Mouse (Mus musculus): Measurements from ENCODE around the gene Il17rc. TPM values are rescaled to one million over a fixed set of nuclear protein-coding genes. Genes with fewer than 3 reads are reported as not detected.

Gene Il17rc
- polyA plus RNA-seq, 1 experiment = 3.7 TPM

GRCm38 (mm10) chr6:113492101-113492864 is 21.1 kb downstream of the Il17rc start:
- TF ChIP-seq POLR2A (IDR thresholded peaks at IDR 0.05; ENCODE audit: control insufficient read depth, low read depth, low read length) = no peak
- TF ChIP-seq CTCF (IDR thresholded peaks at IDR 0.05; ENCODE audit: control insufficient read depth, insufficient read depth, insufficient replicate concordance, low read depth, low read length) = no peak
- no peak overlapping the region for H3K27ac ChIP-seq (ENCODE audit: control insufficient read depth, insufficient read depth, low read depth, low read length)
- H3K27me3 ChIP-seq (ENCODE audit: control insufficient read depth, insufficient read depth, low read length) = no peaks in the 10 kb centered on the region; the same call in 1 of the 2 replicates
- no peak overlapping the region for H3K4me3 ChIP-seq (ENCODE audit: control insufficient read depth, low read depth, low read length)
- H3K36me3 ChIP-seq (ENCODE audit: control insufficient read depth, insufficient read depth, low read length) = no peaks in the 10 kb centered on the region
- peaks cover 21% of the 10 kb centered on the region for H3K4me1 ChIP-seq (ENCODE audit: control insufficient read depth, insufficient read depth, low read length)

GRCm38 (mm10) chr6:113494258-113494788 is 23.1 kb downstream of the Il17rc start:
- Histone ChIP-seq H3K36me3 (ENCODE audit: control insufficient read depth, insufficient read depth, low read length) (no peaks in the 10 kb centered on the region), H3K27ac (ENCODE audit: control insufficient read depth, insufficient read depth, low read depth, low read length) (no peak overlapping the region), H3K27me3 (ENCODE audit: control insufficient read depth, insufficient read depth, low read length) (no peaks in the 10 kb centered on the region; the same call in 1 of the 2 replicates), H3K4me1 (ENCODE audit: control insufficient read depth, insufficient read depth, low read length) (peaks cover 21% of the 10 kb centered on the region), H3K4me3 (ENCODE audit: control insufficient read depth, low read depth, low read length) (peak overlapping the region; percentile 82)
- TF ChIP-seq POLR2A (IDR thresholded peaks at IDR 0.05; ENCODE audit: control insufficient read depth, low read depth, low read length) (0 out of 2 replicates have a peak, but pooled peaks have one; percentile 35), CTCF (IDR thresholded peaks at IDR 0.05; ENCODE audit: control insufficient read depth, insufficient read depth, insufficient replicate concordance, low read depth, low read length) (peak; percentile 97)

GRCm38 (mm10) chr6:113495071-113495675 is 23.9 kb downstream of the Il17rc start:
- peaks cover 21% of the 10 kb centered on the region for H3K4me1 ChIP-seq (ENCODE audit: control insufficient read depth, insufficient read depth, low read length)
- no peaks in the 10 kb centered on the region; the same call in 1 of the 2 replicates for H3K27me3 ChIP-seq (ENCODE audit: control insufficient read depth, insufficient read depth, low read length)
- peak overlapping the region; percentile 82 for H3K4me3 ChIP-seq (ENCODE audit: control insufficient read depth, low read depth, low read length)
- TF ChIP-seq CTCF (IDR thresholded peaks at IDR 0.05; ENCODE audit: control insufficient read depth, insufficient read depth, insufficient replicate concordance, low read depth, low read length) (no peak), POLR2A (IDR thresholded peaks at IDR 0.05; ENCODE audit: control insufficient read depth, low read depth, low read length) (no peak)
- no peak overlapping the region for H3K27ac ChIP-seq (ENCODE audit: control insufficient read depth, insufficient read depth, low read depth, low read length)
- H3K36me3 ChIP-seq (ENCODE audit: control insufficient read depth, insufficient read depth, low read length) = no peaks in the 10 kb centered on the region

GRCm38 (mm10) chr6:113499346-113499745 is 28.1 kb downstream of the Il17rc start:
- TF ChIP-seq CTCF (IDR thresholded peaks at IDR 0.05; ENCODE audit: control insufficient read depth, insufficient read depth, insufficient replicate concordance, low read depth, low read length) = no peak
- TF ChIP-seq POLR2A (IDR thresholded peaks at IDR 0.05; ENCODE audit: control insufficient read depth, low read depth, low read length) = no peak
- Histone ChIP-seq H3K27ac (ENCODE audit: control insufficient read depth, insufficient read depth, low read depth, low read length) (no peak overlapping the region), H3K27me3 (ENCODE audit: control insufficient read depth, insufficient read depth, low read length) (no peaks in the 10 kb centered on the region; the same call in 1 of the 2 replicates), H3K4me1 (ENCODE audit: control insufficient read depth, insufficient read depth, low read length) (peaks cover 17% of the 10 kb centered on the region), H3K36me3 (ENCODE audit: control insufficient read depth, insufficient read depth, low read length) (no peaks in the 10 kb centered on the region), H3K4me3 (ENCODE audit: control insufficient read depth, low read depth, low read length) (no peak overlapping the region)

- no peaks in the 10 kb centered on the region for H3K27me3 ChIP-seq (ENCODE audit: control insufficient read depth, insufficient read depth, low read length)
- TF ChIP-seq CTCF (IDR thresholded peaks at IDR 0.05; ENCODE audit: control insufficient read depth, insufficient read depth, insufficient replicate concordance, low read depth, low read length) (no peak), POLR2A (IDR thresholded peaks at IDR 0.05; ENCODE audit: control insufficient read depth, low read depth, low read length) (no peak)
- no peak within 1 kb of the TSS for H3K27ac ChIP-seq (ENCODE audit: control insufficient read depth, insufficient read depth, low read depth, low read length)
These were observed 30.3 kb downstream of the Il17rc start, which contains the start of gene Prrt3 for GRCm38 (mm10) chr6:113501388-113502084. Gene Prrt3 (minus strand): TSS chr6:113501931.

GRCm38 (mm10) chr6:113502801-113503200 is 31.6 kb downstream of the Il17rc start:
- Histone ChIP-seq H3K36me3 (ENCODE audit: control insufficient read depth, insufficient read depth, low read length) (no peaks in the 10 kb centered on the region), H3K27ac (ENCODE audit: control insufficient read depth, insufficient read depth, low read depth, low read length) (no peak overlapping the region), H3K27me3 (ENCODE audit: control insufficient read depth, insufficient read depth, low read length) (no peaks in the 10 kb centered on the region), H3K4me1 (ENCODE audit: control insufficient read depth, insufficient read depth, low read length) (peaks cover 2% of the 10 kb centered on the region), H3K4me3 (ENCODE audit: control insufficient read depth, low read depth, low read length) (no peak overlapping the region)
- TF ChIP-seq CTCF (IDR thresholded peaks at IDR 0.05; ENCODE audit: control insufficient read depth, insufficient read depth, insufficient replicate concordance, low read depth, low read length) (no peak), POLR2A (IDR thresholded peaks at IDR 0.05; ENCODE audit: control insufficient read depth, low read depth, low read length) (no peak)

More at GRCm38 (mm10) chr6:113501388-113502084, 30.3 kb downstream of the Il17rc start, which contains the start of gene Prrt3:
- Histone ChIP-seq H3K36me3 (ENCODE audit: control insufficient read depth, insufficient read depth, low read length) (no peaks in the 10 kb centered on the region), H3K4me3 (ENCODE audit: control insufficient read depth, low read depth, low read length) (peak within 1 kb of the TSS; percentile 41), H3K4me1 (ENCODE audit: control insufficient read depth, insufficient read depth, low read length) (peaks cover 2% of the 10 kb centered on the region)

Measured in testis, adult 2 months (tissue).